Mouse (Mus musculus): ENCODE measurements around the gene Kcnip1.
A peak's percentile ranks its signal among the peaks of the same experiment; 100 is the strongest.

The Kcnip1 gene

GRCm38 (mm10) chr11:33890382-33890781 lies 102.6 kb downstream of the Kcnip1 start:
- DNase-seq = no peak

GRCm38 (mm10) chr11:33887660-33888059 lies 105.3 kb downstream of the Kcnip1 start:
- DNase-seq = no peak

GRCm38 (mm10) chr11:33885981-33886380 lies 107.0 kb downstream of the Kcnip1 start:
- no peak for DNase-seq

- no peak for DNase-seq
Measured at GRCm38 (mm10) chr11:33882731-33883328, 110.1 kb downstream of the Kcnip1 start.

- no peak for DNase-seq
Measured at GRCm38 (mm10) chr11:33874925-33875324, 118.0 kb downstream of the Kcnip1 start.

- DNase-seq = no peak
Measured at GRCm38 (mm10) chr11:33873071-33873781, 119.7 kb downstream of the Kcnip1 start.

GRCm38 (mm10) chr11:33872716-33873048 lies 120.3 kb downstream of the Kcnip1 start:
- no peak for DNase-seq

- DNase-seq = no peak
Measured at GRCm38 (mm10) chr11:33871998-33872715, 120.8 kb downstream of the Kcnip1 start.

GRCm38 (mm10) chr11:33870246-33870645 lies 122.7 kb downstream of the Kcnip1 start:
- DNase-seq = no peak

- DNase-seq = no peak
Measured at GRCm38 (mm10) chr11:33869559-33869958, 123.4 kb downstream of the Kcnip1 start.

- no peak for DNase-seq
Measured at GRCm38 (mm10) chr11:33866775-33867174, 126.2 kb downstream of the Kcnip1 start.

- DNase-seq = no peak
Measured at GRCm38 (mm10) chr11:33864245-33864644, 128.7 kb downstream of the Kcnip1 start.

GRCm38 (mm10) chr11:33861823-33862222 lies 131.1 kb downstream of the Kcnip1 start:
- no peak for DNase-seq

GRCm38 (mm10) chr11:33860905-33861582 lies 131.9 kb downstream of the Kcnip1 start:
- DNase-seq = no peak

- no peak for DNase-seq
Measured at GRCm38 (mm10) chr11:33849614-33850013, 143.3 kb downstream of the Kcnip1 start.

GRCm38 (mm10) chr11:33848685-33849084 lies 144.3 kb downstream of the Kcnip1 start:
- no peak for DNase-seq

GRCm38 (mm10) chr11:33845931-33846330 lies 147.0 kb downstream of the Kcnip1 start:
- DNase-seq = no peak

GRCm38 (mm10) chr11:33843294-33843864 lies 149.6 kb downstream of the Kcnip1 start:
- DNase-seq = no peak

- DNase-seq = no peak
Measured at GRCm38 (mm10) chr11:33839049-33839448, 153.9 kb downstream of the Kcnip1 start.

- DNase-seq = no peak
Measured at GRCm38 (mm10) chr11:33829774-33830173, 163.2 kb downstream of the Kcnip1 start.

GRCm38 (mm10) chr11:33827829-33828206 lies 165.1 kb downstream of the Kcnip1 start:
- DNase-seq = peak; percentile 92

GRCm38 (mm10) chr11:33827085-33827828 lies 165.7 kb downstream of the Kcnip1 start:
- DNase-seq = peak; percentile 78
